Mouse (Mus musculus) heart, postnatal 10 days (tissue): ENCODE data around the gene A330070K13Rik. TPM values are rescaled to one million over a fixed set of nuclear protein-coding genes. Genes with fewer than 3 reads are reported as not detected.

Experiments
- DNase-seq, 2 experiments: peaks; one replicate each; pipeline ENCODE4 v3.0.0; 2021
- intact Hi-C: fragments of 180-260 bp; cut with DNase I; formaldehyde crosslinking; loops from one replicate; pipeline ENCODE4 v1.15.1; 2025
- total RNA-seq, 2 experiments: library from RNA; stranded (reverse); gene quantifications; 2 replicates each; pipeline ENCODE4 v1.2.3; 2021

Gene A330070K13Rik
- total RNA-seq, 2 experiments from 2014 or later = not detected

- intact Hi-C loops = no loop called here
- no peak for DNase-seq
Measured at GRCm38 (mm10) chr5:130331206-130331605, 53.2 kb downstream of the A330070K13Rik start.

- DNase-seq = no peak
- intact Hi-C loops = no loop called here
Measured at GRCm38 (mm10) chr5:130330801-130331200, 53.6 kb downstream of the A330070K13Rik start.

GRCm38 (mm10) chr5:130329889-130330288, 54.5 kb downstream of the A330070K13Rik start:
- DNase-seq = no peak
- intact Hi-C loops = no loop called here

Other genes with a start within 250 kb of the A330070K13Rik start
- gene Kctd7, start 239.8 kb downstream of the A330070K13Rik start, total RNA-seq = 1 to 10 TPM; 2.5 to 3.9 TPM
- 10 to 100 TPM; 20.3 to 20.7 TPM for gene Rabgef1, start 212.8 kb downstream of the A330070K13Rik start, total RNA-seq
- 10 to 100 TPM; 41.3 to 41.7 TPM for gene Tmem248, start 167.6 kb downstream of the A330070K13Rik start, total RNA-seq
- gene Sbds, start 129.1 kb downstream of the A330070K13Rik start, total RNA-seq = 10 to 100 TPM; 44.3 to 46.8 TPM
- gene Tyw1, start 129.0 kb downstream of the A330070K13Rik start, total RNA-seq = 1 to 10 TPM; 9.4 to 9.5 TPM
- under 1 TPM in 1 of 2 experiments, not detected in 1; 0.05 TPM for gene Caln1, start 15.2 kb downstream of the A330070K13Rik start, total RNA-seq